Mouse (Mus musculus) fat pad, adult 2 months (tissue): ENCODE measurements at regions not wholly inside any gene's neighbourhood (a gene's known extent, or its start where the extent isn't known, plus 50 kb on each side); places are given as distances from the start of the nearest gene placed in this dataset.

Experiments
- DNase-seq: peaks from one replicate; pipeline ENCODE4 v3.0.0-alpha.2; 2011; ENCODE audit warnings: low read depth, low spot score; ENCODE audit errors: extremely low read depth

GRCm38 (mm10) chr16:77461459-77461858 is 140.4 kb downstream of the Gm11146 start:
- no peak for DNase-seq

GRCm38 (mm10) chr16:77459651-77460050 is 142.2 kb downstream of the Gm11146 start:
- DNase-seq = no peak

- no peak for DNase-seq
Measured at GRCm38 (mm10) chr16:77444647-77445046, 157.2 kb downstream of the Gm11146 start.

- DNase-seq = peak; percentile 69
Measured at GRCm38 (mm10) chr16:77444006-77444405, 157.9 kb downstream of the Gm11146 start.

- DNase-seq = no peak
Measured at GRCm38 (mm10) chr16:77443318-77443717, 158.6 kb downstream of the Gm11146 start.

- no peak for DNase-seq
Measured at GRCm38 (mm10) chr16:77442866-77443265, 159.0 kb downstream of the Gm11146 start.

GRCm38 (mm10) chr16:77431345-77431744 is 170.5 kb downstream of the Gm11146 start:
- no peak for DNase-seq

- DNase-seq = no peak
Measured at GRCm38 (mm10) chr16:77422385-77423363, 179.2 kb downstream of the Gm11146 start.

GRCm38 (mm10) chr16:77421591-77422024 is 180.3 kb downstream of the Gm11146 start:
- DNase-seq = no peak

GRCm38 (mm10) chr16:77421001-77421400 is 180.9 kb downstream of the Gm11146 start:
- no peak for DNase-seq

- no peak for DNase-seq
Measured at GRCm38 (mm10) chr16:77420136-77420860, 181.6 kb downstream of the Gm11146 start.

GRCm38 (mm10) chr16:77419116-77419735 is 182.7 kb downstream of the Gm11146 start:
- DNase-seq = no peak

- no peak for DNase-seq
Measured at GRCm38 (mm10) chr16:77418486-77418885, 183.4 kb downstream of the Gm11146 start.

GRCm38 (mm10) chr16:77417791-77418190 is 184.1 kb downstream of the Gm11146 start:
- DNase-seq = peak; percentile 46

GRCm38 (mm10) chr16:77414562-77414961 is 187.3 kb downstream of the Gm11146 start:
- no peak for DNase-seq

- DNase-seq = no peak
Measured at GRCm38 (mm10) chr16:77409168-77409567, 192.7 kb downstream of the Gm11146 start.

GRCm38 (mm10) chr16:77406999-77407398 is 194.9 kb downstream of the Gm11146 start:
- no peak for DNase-seq

- DNase-seq = no peak
Measured at GRCm38 (mm10) chr16:77405859-77406258, 196.0 kb downstream of the Gm11146 start.

GRCm38 (mm10) chr16:77405181-77405818 is 196.6 kb downstream of the Gm11146 start:
- no peak for DNase-seq

GRCm38 (mm10) chr16:77402711-77403280 is 199.1 kb downstream of the Gm11146 start:
- DNase-seq = no peak
